Mouse (Mus musculus) olfactory bulb, adult 2 months (tissue): ENCODE measurements at regions not wholly inside any gene's neighbourhood (a gene's known extent, or its start where the extent isn't known, plus 50 kb on each side); places are given as distances from the start of the nearest gene placed in this dataset.

Source experiments
- CTCF ChIP-seq: fragments of 200-500 bp; IDR thresholded peaks from 2 replicates; pipeline ENCODE4 v1.5.1; 2012; ENCODE audit warnings: low read depth, mild to moderate bottlenecking, low read length, moderate library complexity; ENCODE audit not compliant: insufficient read depth
- POLR2A ChIP-seq: fragments of 200-500 bp; IDR thresholded peaks from 2 replicates; pipeline ENCODE4 v1.6.1; 2012; ENCODE audit warnings: mild to moderate bottlenecking, low read depth, low read length, moderate library complexity; ENCODE audit not compliant: insufficient read depth

DNA sequence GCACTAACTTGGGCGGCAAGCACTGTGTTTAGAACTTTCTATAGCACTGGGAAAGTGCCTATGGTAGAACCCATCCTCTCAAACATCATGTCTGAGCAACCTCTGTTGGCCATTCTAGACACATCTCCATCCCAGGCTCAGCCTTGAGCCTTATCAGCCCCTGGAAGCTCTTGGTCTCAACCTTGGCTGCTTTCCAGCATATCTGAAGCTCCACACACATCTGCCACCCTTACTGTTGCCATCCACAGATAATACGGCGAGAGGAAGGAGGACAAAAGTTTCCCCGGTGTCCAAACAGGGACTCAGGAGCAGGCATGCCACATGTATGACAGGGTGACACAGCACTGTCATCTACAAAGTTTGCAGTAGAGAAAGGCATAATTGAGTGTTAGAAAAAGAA lies 71.4 kb upstream of the Lmcd1 start:
- TF ChIP-seq POLR2A (no peak), CTCF (no peak)
